Mouse (Mus musculus): Measurements from ENCODE around the gene Stra6l. TPM values are rescaled to one million over a fixed set of nuclear protein-coding genes. Genes with fewer than 3 reads are reported as not detected.

Stra6l gene
- polyA plus RNA-seq, 3 experiments from 2014 or later: 0.11 to 0.38 TPM; not detected in 1

GRCm38 (mm10) chr4:45846263-45846662 is 2.2 kb upstream of the Stra6l start:
- ATAC-seq: no peak

DNA sequence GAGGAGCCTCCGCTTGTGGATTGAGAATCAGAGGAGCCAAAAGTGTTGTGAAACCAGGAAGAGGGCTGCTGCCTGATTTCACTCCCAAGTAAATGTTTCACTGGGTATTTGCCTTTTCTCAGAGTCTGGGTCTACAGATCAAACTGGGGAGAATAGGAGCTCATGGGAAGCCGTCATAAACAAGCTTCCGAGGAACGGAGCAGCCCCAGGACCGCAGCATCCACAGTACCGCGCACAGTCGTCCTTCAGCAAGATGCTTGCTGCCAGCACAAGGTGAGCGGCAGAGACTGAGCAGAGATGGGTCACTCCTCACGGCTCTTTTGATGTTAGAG is 327 bp downstream of the Stra6l start:
- ATAC-seq: no peak

DNA sequence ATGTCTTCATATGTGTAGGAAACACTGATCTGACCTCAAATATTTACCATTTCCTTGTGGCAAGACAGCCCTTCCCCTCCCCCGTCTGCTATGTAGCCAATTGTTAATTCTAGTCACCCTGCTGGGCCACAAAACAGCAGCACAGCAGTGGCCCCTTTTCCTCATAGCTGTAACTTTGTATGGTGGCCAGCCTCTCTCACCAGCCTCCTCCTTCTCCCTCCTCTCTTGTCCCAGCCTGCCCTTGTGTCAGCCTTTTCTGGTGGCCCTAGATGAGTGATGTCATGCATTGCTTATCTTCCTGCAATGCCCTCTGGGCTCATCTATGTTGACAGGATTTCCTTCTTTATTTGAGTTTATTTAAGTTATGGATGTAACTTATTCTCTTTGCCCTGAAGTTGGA is 955 bp downstream of the Stra6l start:
- no peak for ATAC-seq

DNA sequence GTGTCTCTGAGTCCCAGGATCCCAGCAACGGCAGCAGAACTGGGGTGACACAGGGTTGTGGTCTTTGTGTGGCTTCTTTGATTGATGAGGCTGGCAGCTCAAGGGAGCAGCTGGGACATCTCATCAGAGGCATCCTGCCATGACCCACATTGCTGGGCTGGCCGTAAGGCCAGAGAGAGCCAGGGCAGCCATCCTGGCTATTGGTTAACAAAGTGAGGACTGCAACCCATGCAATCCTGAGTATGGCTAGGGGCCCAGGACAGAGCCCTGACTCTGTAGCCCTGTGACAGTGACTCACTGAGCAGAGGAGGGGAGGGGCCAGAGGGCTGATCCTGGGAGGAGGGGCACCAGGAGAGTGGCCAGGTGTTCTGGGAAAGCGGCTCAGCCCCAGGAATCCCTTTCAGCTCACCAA is 3.2 kb downstream of the Stra6l start:
- no peak for ATAC-seq

DNA sequence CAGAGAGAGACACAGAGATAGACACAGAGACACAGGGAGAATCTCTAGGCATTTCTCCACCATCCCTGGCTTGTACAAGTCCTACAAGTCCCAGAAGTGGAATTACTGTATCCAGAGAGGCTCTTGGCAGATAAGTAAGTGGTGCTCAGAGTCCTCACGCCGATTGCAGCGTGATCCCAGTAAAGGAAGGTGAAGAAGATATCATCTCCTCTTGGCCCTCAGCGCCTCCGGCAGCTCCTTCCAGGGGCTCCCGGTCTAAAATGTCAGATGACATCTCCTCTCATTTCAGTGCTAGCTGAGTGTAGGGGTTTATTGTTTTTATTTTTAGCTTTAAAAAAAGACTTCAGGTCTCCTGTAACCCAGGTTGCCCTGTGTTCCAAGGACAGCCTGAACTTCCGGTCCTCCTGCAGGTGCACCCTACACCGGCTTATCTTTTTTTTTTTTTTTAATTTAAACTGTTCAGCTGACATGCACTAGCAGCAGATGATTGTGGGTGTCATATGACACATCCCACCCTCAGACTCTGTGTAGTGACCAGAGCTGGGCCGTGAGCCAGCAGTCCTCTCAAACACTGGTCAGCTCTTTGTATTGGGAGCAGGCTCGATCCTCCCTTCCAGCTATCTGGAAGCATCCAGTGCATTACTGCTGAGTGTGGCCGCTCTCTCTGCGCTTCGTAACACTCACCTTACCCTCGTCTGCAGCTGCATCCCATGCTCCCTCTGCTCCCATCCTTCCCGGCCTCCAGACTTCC is 5.2 kb downstream of the Stra6l start:
- ATAC-seq: no peak

DNA sequence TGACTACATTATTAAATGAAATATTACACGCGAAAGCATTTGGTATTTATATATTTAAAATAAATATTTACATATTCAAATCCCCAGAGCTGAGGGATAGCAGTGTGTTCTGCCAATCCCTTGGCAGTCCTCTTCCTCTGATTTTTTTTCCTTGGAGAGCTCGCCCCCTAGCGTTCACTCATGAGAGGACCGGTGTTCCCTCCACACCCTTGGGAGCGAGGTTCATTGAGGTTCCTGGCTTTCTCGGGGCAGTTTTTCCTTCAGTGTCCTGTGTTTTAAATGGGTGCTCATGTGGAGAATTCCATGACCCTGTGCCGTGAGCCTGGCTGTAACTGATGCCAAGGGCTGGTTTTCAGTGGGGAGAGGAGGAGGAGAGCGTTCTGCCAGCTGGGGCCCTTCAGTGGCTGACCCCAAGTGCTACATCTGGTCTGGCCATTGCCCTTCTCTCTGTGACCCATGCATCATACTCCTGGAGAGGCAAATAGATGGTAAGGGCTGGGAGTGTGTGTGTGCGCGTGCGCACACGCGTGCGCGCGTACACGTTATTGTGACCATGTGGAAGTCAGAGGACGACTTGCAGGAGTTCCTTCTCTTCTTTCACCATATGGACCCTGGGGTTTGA is 7.5 kb downstream of the Stra6l start:
- ATAC-seq: no peak

DNA sequence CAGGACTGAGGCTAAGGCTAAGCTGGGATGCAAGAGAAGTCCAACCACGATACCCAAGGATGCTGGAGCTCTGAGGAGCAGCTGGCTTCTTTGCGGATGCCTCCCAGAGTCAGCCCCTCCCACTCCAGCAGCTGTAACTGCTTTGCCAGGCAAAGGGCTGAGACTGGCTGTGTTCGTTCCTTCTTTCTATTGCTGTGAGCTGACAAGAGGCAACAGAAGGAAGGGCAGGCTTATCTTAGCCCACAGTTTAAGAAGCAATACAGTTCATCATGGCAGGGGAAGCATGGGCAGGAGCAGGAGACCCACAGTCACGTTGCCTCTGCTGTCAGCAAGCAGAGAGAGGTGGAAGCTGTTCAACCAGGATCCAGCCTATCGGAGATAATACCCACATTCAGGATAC is 12.7 kb downstream of the Stra6l start:
- ATAC-seq: no peak

GRCm38 (mm10) chr4:45867416-45867815 is 19.0 kb downstream of the Stra6l start:
- ATAC-seq: no peak

- ATAC-seq: no peak
Observed at GRCm38 (mm10) chr4:45869021-45869815, 20.8 kb downstream of the Stra6l start.

GRCm38 (mm10) chr4:45872147-45872546 is 23.7 kb downstream of the Stra6l start:
- ATAC-seq: no peak

GRCm38 (mm10) chr4:45878929-45879328 is 30.5 kb downstream of the Stra6l start:
- no peak for ATAC-seq

DNA sequence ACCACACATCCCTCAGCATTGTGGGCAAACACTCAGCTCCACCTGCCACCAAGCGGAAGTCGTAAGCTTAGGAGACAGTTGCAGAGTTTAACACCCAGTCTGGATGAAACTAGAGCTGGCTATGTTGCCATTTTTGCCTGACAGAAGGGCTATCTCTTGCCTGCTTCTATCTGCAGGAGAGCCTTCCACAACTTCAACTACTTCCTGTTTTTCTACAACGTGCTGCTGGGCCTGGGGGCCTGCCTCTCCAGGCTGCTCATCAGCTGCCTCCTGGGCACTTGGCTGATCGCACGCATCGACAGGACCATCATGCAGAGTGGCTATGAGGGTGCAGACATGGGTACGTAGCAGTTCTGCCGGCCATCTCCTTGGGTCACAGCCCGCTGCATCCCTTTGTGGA is 34.1 kb downstream of the Stra6l start:
- ATAC-seq: no peak

DNA sequence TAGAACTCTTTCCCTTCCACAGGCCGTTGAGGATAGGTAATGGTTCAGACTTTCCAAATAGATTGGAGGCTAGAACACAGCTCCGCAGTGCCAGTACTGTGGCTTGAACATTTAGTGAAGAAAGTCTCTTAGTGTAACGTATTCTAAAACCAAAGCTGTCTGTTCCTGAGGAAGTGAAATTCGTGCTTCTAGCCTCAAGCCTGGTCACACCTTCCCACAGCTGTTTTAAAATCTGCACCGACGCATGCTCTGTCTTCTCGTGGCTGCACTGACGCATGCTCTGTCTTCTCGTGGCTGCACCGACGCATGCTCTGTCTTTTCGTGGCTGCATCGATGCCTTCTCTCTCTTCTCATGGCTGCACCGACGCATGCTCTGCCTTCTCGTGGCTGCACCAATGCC is 34.8 kb downstream of the Stra6l start:
- ATAC-seq: no peak

DNA sequence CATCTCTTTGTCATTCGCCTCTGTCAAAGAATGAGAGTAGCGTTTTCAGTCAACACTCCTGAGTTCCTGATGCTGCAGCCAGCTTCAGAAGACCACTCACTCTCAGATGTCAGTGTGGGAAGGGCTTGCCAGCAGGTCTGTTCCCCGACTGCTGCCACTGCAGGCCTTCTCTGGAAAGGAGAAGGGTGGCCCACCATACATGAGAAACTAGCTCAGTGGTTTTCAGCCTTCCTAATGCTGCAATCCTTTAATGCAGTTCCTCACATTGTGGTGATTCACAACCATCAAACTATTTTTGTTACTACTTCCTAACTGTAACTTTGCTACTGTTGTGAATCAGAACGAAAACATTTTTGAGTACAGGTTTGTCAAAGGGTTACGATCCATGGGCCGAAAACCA is 41.0 kb downstream of the Stra6l start:
- no peak for ATAC-seq

GRCm38 (mm10) chr4:45890066-45890761 is 41.8 kb downstream of the Stra6l start, which contains the start of gene Ccdc180:
Ccdc180 (plus strand) TSS chr4:45890303.
- ATAC-seq: peak; percentile 78

DNA sequence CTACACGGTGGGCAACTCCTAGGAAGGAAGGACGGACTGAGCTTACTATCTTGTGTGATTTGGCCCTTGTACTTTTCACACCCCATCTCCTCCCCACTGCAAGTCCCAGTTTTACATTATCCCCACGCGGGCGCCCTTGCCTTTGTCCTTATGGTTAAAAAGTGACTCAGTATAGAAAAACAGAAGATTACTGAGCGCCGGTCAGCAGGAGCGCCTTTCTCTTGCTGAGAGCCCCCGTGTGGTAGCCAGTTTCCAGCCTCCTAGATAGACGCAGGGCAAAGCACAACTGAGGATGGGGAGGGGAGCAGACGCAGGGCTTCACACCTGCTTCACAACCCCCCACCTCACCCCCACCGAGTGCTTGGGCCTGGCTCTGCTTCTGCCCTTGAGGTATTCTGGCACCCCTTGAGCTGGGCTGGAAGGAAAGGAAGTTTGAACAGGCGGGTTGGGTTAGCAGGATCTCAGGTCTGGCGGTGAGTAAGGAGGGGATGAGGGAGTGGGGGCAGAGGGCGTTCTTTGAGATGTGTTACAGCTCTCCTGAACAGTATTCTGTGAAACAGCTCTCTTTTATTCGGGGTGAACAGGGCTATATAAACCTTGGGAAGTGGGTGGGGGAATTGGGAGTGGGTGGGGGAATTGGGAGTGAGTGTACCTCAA is 48.1 kb downstream of the Stra6l start:
- ATAC-seq: no peak

- no peak for ATAC-seq
Observed at GRCm38 (mm10) chr4:45898413-45898812, 49.9 kb downstream of the Stra6l start.

DNA sequence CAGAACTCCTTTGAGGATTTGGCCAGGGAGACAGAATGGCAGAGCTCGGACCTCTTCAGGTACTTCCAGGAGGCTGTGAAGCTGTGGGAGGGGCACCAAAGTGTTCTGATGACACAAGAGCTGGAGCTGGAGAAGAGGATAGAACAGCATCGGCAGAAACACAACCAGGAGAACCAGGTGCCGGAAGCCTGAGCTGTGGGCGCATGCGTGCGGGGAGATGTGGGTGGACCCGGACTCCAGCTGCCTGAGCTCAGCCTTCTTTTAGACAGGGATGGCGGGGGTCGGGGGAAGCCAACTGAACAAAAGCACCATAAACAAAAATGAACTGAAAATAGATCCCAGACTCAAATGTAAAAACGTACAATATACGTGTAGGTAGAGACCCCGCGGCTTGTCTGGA is 60.8 kb downstream of the Stra6l start:
- ATAC-seq: no peak

- no peak for ATAC-seq
Observed at GRCm38 (mm10) chr4:45909924-45910323, 61.5 kb downstream of the Stra6l start.

DNA sequence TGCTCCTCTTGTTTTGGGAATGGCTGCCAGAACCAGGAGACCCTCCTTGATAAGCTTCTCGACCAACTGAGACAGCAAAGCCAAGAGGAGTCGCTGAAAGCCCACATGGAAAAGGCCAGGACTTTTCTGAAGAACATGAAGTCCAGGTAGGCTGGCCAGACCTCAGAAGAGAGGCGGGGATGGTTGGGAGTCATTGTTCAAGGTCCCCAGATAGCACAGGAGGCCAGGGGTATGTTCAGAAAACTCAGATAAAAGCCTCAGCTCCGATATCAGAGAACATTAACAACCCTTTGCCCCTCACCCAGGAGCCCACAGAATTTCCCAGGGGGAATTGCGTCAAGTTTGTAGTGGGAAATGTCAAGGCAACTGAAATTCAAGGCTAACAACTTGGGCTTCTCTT is 62.8 kb downstream of the Stra6l start:
- ATAC-seq: no peak

GRCm38 (mm10) chr4:45911876-45912275 is 63.4 kb downstream of the Stra6l start:
- ATAC-seq: no peak

DNA sequence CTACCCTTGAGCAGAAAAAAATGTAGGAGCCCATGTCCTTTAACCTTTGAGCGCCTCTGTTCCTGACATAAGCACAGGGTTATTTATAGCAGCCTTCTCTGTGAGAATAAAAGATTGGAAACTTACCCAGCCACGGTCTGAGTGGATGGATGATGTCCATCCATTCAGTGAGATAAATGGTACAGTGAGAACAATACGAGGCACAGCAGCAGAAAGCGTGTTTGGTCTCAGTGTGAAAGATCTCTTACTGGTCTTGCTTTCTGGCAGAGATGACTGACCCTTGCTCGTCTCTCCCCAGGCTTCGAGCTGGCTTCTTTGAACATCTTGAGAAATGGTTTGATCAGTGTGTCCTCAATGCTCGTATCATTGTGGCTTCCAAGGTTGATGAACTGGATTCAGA is 68.6 kb downstream of the Stra6l start:
- ATAC-seq: no peak

All from inflammation-experienced regulatory T-cells, adult 6 months (primary cell).